Mouse (Mus musculus): Measurements from ENCODE around the gene Ppp1ca.

DNA sequence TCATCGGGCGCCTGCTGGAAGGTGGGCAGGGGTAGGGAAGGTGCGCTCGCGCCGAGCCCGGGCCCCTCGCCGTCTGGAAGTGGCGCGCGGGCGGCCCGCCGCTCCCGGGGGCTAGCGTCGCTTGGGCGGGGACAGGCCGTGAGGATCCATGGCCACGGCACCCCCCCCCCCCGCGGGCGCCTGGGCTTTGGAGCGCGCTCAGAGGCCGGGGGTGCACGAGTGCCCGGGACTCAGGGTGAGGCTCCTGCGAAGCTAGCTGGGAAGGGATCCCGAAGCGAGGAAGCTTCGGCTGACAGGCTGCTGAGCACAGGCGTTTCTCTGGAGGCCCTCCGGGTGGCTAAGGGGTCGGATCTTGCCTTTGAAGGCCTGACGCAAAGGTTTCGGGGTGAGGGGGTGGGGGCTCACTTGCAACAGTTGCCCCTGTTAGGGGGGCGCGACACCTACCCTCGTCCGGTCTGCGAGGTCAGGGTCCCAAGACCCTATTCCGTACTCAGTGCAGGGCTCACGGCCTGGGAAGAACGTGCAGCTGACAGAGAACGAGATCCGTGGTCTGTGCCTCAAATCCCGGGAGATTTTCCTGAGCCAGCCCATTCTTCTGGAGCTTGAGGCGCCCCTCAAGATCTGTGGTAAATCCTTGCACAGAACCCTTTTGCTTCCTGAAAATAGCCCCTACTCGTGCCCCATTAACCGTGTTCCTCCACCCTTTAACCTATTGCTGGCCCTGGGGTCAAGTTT is 553 bp downstream of the Ppp1ca start:
- TF ChIP-seq POLR2A (IDR thresholded peaks at IDR 0.05; ENCODE audit: insufficient read depth, low read depth, low read length) (no peak), CTCF (IDR thresholded peaks at IDR 0.05) (no peak)

Measured in heart, adult 2 months (tissue).